Mouse (Mus musculus): Measurements from ENCODE around the gene 3110082I17Rik.

3110082I17Rik gene

DNA sequence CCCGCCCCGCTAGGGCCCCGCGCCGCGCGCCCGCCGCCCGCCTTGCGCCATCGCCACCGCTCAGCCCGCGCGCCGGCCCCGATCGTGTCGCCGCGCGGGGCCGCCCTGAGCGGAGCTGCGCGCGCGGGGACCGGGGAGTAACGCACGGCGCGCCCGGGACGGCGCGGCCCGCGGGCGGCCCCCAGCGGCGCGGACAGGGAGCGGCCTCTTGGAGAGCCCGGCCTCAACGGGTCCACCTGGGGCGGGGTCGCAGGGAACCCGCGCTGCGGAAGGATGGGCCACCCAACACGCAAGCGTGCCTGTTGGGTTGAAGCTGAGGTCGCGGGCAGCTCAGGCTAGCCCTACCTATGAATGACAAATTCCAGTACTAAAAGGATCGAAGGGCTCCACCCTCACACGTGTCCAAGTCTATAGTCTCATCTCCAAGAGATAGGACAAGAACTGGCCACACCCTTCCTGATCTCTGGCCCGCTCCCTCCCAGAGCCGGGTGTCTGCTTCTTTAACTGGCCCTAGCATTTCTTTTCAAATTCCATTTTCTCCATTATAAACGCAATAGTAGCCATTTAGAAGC is 134.8 kb downstream of the 3110082I17Rik start, which contains the start of gene Adap1:
TSS of gene Adap1 (minus strand) at position 228 of the 572 bp plus-strand sequence.
- DNase-seq (ENCODE audit: low spot score in 2 of 2): peak; percentile 20 to 64

DNA sequence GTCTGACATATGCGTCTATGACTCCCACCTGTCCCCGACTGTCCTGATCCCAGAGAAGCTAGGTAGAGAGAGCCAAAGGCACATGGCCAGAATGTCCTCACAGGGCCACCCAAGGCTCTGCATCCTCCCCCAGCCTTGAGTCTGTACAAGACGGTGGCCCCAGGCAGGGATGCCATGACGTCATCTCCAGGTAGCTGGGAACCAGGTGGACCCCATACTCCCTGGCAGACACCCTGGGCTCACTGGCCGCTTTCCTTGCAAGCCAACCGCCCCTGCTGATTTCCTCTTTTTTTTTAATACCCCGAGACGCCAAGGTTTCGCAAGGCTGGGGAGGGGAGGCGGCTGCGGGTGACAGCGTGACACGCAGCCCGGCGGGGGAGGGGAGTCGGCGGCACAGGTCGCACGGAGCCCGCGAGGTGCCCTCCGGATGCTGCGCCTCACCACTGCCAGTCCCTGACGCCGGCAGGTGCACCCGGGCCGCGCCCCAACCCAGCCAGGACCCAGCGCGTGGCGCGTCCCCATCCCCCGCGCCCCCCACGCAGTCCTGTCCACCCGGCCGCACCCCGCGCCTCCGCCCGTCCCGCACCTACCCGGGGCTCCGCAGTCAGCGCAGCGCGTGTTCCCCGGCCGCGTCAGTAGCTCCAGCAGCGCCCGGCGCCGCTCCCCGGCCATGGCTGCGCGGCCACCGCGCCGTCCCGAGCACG is 135.5 kb downstream of the 3110082I17Rik start:
- DNase-seq (ENCODE audit: low spot score in 2 of 2): peak in 1 of 2 experiments; percentile 41

DNA sequence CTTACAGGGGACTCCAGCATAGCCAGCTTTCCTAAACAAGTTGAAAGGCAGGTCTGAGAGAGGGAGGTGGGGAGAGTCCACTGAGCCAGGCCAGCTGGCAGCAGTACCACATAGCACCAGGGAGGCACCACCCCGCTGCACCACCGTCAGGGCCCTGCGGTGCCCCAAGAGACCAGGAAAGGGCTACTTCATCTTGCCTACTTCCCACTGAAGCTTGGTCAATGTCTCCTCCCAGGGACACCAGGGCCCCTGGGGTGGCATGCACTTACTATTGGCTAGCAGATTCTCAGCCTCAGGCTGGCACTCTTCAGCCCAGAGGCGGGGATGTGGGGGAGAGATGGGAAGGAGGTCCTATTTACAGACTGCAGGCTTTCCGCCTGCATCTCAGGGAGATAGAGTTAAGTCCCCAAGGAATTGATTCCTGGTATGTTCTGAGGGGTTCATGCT is 136.3 kb downstream of the 3110082I17Rik start:
- no peak for DNase-seq (ENCODE audit: low spot score in 2 of 2)

GRCm38 (mm10) chr5:139323260-139323924 is 136.9 kb downstream of the 3110082I17Rik start:
- no peak for DNase-seq (ENCODE audit: low spot score in 2 of 2)

DNA sequence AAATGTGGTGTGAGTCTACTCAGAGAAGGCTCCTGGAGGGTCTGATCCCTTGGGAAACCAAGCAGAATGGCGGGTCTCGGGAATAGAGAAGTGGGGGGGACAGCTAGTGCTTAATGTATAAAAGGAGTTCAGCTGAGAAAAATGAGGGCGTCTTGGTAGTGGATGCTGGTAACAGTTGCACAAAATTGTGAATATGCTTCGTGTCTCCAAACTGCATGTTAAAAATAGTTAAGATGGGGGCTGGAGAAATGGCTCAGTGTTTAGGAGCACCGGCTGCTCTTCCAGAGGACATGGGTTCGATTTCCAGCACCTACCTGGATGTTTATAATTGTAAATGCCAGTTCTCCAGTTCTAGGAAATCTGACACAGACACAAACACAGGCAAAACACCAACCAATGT is 139.0 kb downstream of the 3110082I17Rik start:
- no peak for DNase-seq (ENCODE audit: low spot score in 2 of 2)

DNA sequence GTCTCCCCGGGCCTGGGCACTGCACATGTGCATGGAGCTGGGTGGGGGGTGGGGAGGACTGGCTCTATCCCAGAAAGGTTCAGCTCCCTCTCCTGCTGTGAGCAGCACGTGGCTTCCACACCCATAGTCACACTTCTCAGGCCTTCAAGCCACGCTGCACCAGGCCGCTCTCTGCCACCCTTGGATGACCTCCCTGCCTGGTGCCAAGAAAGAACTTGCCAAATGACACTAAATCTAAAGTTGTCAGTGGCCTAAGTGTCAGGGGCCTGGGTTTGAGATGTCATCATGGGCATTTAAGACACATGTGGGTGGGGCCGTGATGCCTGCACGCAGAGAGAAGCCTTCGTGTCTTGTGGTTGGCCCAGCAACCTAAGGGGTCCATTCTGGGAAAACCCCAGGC is 139.9 kb downstream of the 3110082I17Rik start:
- no peak for DNase-seq (ENCODE audit: low spot score in 2 of 2)

DNA sequence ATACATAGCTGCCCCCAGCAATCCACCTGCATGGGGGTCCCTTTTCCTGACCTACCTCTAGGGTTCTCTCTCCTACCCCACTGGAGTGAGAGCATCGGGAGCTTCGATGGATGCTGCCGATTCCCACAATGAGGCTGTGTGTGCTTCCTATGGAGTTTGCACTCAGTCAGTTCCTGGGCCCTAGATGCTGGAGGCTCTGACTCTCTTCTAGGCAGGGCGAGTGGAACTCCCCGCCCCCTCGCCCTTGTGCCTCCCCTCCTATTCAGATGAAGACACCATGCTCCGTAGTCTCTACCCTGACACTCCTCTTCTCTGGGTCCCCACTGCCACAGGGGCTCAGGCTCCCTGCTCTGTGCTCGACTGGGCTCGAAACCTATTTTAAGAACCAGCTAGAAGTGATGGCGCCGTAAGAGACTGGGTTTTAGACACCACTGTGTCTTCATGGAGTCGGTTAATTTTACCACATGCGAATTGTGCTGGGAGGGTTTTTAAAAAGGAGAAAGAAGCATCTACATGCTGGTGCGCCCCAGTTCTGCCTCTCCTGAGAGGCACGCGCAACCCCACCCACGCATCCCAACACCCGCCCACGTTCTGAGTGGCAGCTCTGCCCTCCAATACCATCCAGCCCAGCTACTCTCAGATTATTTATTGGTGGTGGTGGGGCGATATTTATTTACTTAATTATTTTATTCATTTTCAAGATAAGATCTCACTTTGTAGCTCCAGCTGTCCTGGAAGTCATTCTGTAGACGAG is 142.4 kb downstream of the 3110082I17Rik start:
- DNase-seq (ENCODE audit: low spot score in 2 of 2): no peak

DNA sequence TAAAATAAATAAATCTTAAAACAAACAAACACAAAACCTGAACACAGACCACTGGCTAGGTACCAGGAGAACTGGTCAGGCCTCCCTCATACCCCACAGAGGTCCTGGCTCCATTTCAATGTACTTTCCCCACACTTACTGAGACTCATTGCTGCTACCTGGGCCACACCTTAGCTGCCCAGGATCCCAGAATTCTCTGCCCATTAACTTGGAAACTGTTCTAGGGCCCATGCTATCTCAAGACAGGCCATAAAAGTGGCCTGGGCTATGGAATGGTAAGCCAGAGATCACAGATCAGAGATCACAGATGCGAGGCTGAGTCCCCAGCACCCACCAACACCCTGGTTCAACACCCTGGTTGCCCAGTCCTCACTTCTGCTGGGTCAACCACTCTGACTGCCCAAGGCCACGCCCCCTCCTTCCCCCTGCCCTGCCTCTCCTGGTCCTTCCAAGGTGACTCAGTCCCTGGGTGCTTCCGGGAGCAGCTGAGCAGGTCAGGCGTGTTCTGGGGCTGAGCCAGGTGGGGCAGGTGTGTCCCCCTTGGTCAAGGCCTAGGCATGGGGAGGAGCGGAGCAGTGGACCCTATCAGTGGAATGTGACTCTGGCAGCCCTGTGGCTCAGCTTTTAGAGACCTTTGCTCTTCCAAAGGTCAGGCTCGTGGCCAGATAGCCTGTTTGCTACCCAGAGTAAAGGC is 143.2 kb downstream of the 3110082I17Rik start:
- DNase-seq (ENCODE audit: low spot score in 2 of 2): no peak

GRCm38 (mm10) chr5:139314941-139315642 is 145.2 kb downstream of the 3110082I17Rik start:
- DNase-seq (ENCODE audit: low spot score in 2 of 2): no peak

DNA sequence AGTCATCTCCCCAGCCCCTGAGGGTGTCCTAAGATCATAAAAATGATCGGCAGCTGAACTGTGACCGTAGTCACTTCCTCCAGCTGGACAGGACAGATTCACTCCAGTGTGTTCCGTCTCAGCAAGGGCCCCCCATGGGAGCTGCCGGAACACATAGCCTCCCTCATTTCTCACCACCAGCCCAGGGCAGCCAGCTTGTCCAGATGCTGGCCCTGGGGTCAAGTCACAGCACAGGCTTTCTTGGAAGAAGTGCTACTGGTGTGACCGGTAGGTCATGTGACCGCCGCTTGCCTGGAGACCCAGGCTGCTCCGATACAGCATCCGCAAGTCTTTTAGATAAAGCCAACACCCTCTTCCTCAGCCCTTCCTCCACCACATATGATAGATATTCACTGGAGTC is 146.8 kb downstream of the 3110082I17Rik start:
- no peak for DNase-seq (ENCODE audit: low spot score in 2 of 2)

DNA sequence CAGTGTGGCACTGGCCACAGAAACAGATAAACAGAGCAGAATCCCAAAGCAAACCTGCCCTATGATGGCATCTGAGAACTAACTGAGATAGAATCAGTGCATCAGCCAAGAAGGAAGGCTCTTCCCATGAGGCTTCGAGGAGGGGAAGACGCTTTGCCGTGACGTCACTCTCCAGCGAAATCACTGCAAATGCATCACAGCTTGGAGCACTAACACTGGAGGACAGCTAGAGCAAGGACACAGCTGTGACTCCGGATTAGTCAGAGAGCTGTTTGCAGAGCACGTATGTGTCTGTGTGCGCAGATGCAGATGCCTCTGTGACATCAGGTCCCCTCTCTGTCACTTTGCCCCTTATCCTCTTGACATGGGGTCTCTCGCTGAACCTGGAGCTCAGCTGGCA is 148.5 kb downstream of the 3110082I17Rik start:
- DNase-seq (ENCODE audit: low spot score in 2 of 2): no peak

DNA sequence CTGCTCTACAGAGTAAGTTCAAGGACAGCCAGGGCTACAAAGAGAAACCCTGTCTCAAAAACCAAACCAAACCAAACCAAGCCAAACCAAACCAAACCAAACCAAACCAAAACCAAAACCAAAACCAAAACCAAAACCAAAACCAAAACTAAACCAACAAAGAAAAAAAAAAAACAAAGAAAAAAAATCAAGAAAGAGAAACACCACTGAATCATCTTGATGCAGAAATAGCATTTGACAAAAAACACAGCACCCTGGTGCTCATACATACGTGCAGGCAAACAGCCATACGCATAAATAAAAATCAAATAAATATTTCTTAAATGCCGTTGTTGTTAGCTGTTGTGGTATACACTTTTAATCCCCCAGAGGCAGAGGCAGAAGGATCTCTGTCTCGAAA is 149.8 kb downstream of the 3110082I17Rik start:
- no peak for DNase-seq (ENCODE audit: low spot score in 2 of 2)

- no peak for DNase-seq (ENCODE audit: low spot score in 2 of 2)
These were observed 150.4 kb downstream of the 3110082I17Rik start for GRCm38 (mm10) chr5:139309946-139310345.
